Mouse (Mus musculus): ENCODE measurements at regions not wholly inside any gene's neighbourhood (a gene's known extent, or its start where the extent isn't known, plus 50 kb on each side); places are given as distances from the start of the nearest gene placed in this dataset.

- in situ Hi-C loops (cut with MboI, MseI): no loop called here
These were observed 211.7 kb upstream of the Ntm start for GRCm38 (mm10) chr9:30174646-30175045.

- in situ Hi-C loops (cut with MboI, MseI): no loop called here
These were observed 212.4 kb upstream of the Ntm start for GRCm38 (mm10) chr9:30175376-30175775.

GRCm38 (mm10) chr9:30183409-30183808 is 220.5 kb upstream of the Ntm start:
- in situ Hi-C loops (cut with MboI, MseI): no loop called here

GRCm38 (mm10) chr9:30184996-30185763 is 222.2 kb upstream of the Ntm start:
- in situ Hi-C loops (cut with MboI, MseI): no loop called here

GRCm38 (mm10) chr9:30186261-30186660 is 223.3 kb upstream of the Ntm start:
- in situ Hi-C loops (cut with MboI, MseI): no loop called here

- in situ Hi-C loops (cut with MboI, MseI): no loop called here
These were observed 227.1 kb upstream of the Ntm start for GRCm38 (mm10) chr9:30190078-30190477.

- in situ Hi-C loops (cut with MboI, MseI): no loop called here
These were observed 228.2 kb upstream of the Ntm start for GRCm38 (mm10) chr9:30191119-30191518.

GRCm38 (mm10) chr9:30191902-30192301 is 229.0 kb upstream of the Ntm start:
- in situ Hi-C loops (cut with MboI, MseI): no loop called here

GRCm38 (mm10) chr9:30194866-30195265 is 231.9 kb upstream of the Ntm start:
- in situ Hi-C loops (cut with MboI, MseI): no loop called here

- in situ Hi-C loops (cut with MboI, MseI): no loop called here
These were observed 224.5 kb upstream of the Snx19 start for GRCm38 (mm10) chr9:30202411-30202810.

GRCm38 (mm10) chr9:30207631-30208030 is 219.3 kb upstream of the Snx19 start:
- in situ Hi-C loops (cut with MboI, MseI): no loop called here

- in situ Hi-C loops (cut with MboI, MseI): no loop called here
These were observed 217.1 kb upstream of the Snx19 start for GRCm38 (mm10) chr9:30209806-30210205.

- in situ Hi-C loops (cut with MboI, MseI): no loop called here
These were observed 214.3 kb upstream of the Snx19 start for GRCm38 (mm10) chr9:30212471-30213075.

- in situ Hi-C loops (cut with MboI, MseI): no loop called here
These were observed 192.3 kb upstream of the Snx19 start for GRCm38 (mm10) chr9:30234501-30235163.

- in situ Hi-C loops (cut with MboI, MseI): no loop called here
These were observed 191.1 kb upstream of the Snx19 start for GRCm38 (mm10) chr9:30235791-30236190.

- in situ Hi-C loops (cut with MboI, MseI): no loop called here
These were observed 184.8 kb upstream of the Snx19 start for GRCm38 (mm10) chr9:30242107-30242506.

- in situ Hi-C loops (cut with MboI, MseI): no loop called here
These were observed 162.3 kb upstream of the Snx19 start for GRCm38 (mm10) chr9:30264533-30265168.

- in situ Hi-C loops (cut with MboI, MseI): no loop called here
These were observed 155.8 kb upstream of the Snx19 start for GRCm38 (mm10) chr9:30271081-30271480.

GRCm38 (mm10) chr9:30273836-30274235 is 153.1 kb upstream of the Snx19 start:
- in situ Hi-C loops (cut with MboI, MseI): no loop called here

- in situ Hi-C loops (cut with MboI, MseI): no loop called here
These were observed 148.7 kb upstream of the Snx19 start for GRCm38 (mm10) chr9:30278231-30278630.

- in situ Hi-C loops (cut with MboI, MseI): no loop called here
These were observed 143.7 kb upstream of the Snx19 start for GRCm38 (mm10) chr9:30283080-30283770.

- in situ Hi-C loops (cut with MboI, MseI): no loop called here
These were observed 143.1 kb upstream of the Snx19 start for GRCm38 (mm10) chr9:30283771-30284148.
